Mouse (Mus musculus): ENCODE measurements around the gene Mtch1.

GRCm38 (mm10) chr17:29375871-29376270 is 28.1 kb upstream of the Mtch1 start:
- TF ChIP-seq GATA1 (IDR thresholded peaks at IDR 0.05; ENCODE audit: borderline replicate concordance, low read length), result no peak
- TF ChIP-seq FLI1 (IDR thresholded peaks at IDR 0.05; ENCODE audit: low read length), result no peak

Data from megakaryocyte, embryonic 14.5 days (primary cell).